Mouse (Mus musculus) heart, postnatal 14 days (tissue): ENCODE results near the gene Ogfod1. TPM values are rescaled to one million over a fixed set of nuclear protein-coding genes. Genes with fewer than 3 reads are reported as not detected.
A peak's percentile ranks its signal among the peaks of the same experiment; 100 is the strongest.

ENCODE experiments used
- DNase-seq, 2 experiments: peaks; one replicate each; pipeline ENCODE4 v3.0.0; 2021 to 2022
- intact Hi-C: fragments of 180-260 bp; cut with DNase I; formaldehyde crosslinking; loops from one replicate; pipeline ENCODE4 v1.15.1; 2025
- total RNA-seq, 2 experiments: library from RNA; stranded (reverse); gene quantifications; 2 replicates each; pipeline ENCODE4 v1.2.3; 2021

Ogfod1 gene
- total RNA-seq, 2 experiments from 2014 or later: 23.0 to 23.9 TPM

GRCm38 (mm10) chr8:94057157-94057854, 20.3 kb downstream of the Ogfod1 start:
- intact Hi-C loops: loop anchor here (5.0 to 10.0 kb wide), 4 partner anchors 80 to 465 kb away; no protein-coding TSS in a partner anchor
- peak; percentile 45 to 74 for DNase-seq

GRCm38 (mm10) chr8:94066121-94066863, 29.3 kb downstream of the Ogfod1 start:
- DNase-seq: no peak
- intact Hi-C loops: no loop called here

- intact Hi-C loops: no loop called here
- DNase-seq: no peak
These were observed 31.8 kb downstream of the Ogfod1 start for GRCm38 (mm10) chr8:94068793-94069192.

- no peak for DNase-seq
- intact Hi-C loops: no loop called here
These were observed 39.6 kb downstream of the Ogfod1 start for GRCm38 (mm10) chr8:94076461-94077192.

GRCm38 (mm10) chr8:94087964-94088363, 51.0 kb downstream of the Ogfod1 start:
- no peak for DNase-seq
- intact Hi-C loops: no loop called here

GRCm38 (mm10) chr8:94089715-94090114, 52.7 kb downstream of the Ogfod1 start:
- intact Hi-C loops: no loop called here
- no peak for DNase-seq

GRCm38 (mm10) chr8:94092848-94093247, 55.9 kb downstream of the Ogfod1 start:
- intact Hi-C loops: no loop called here
- DNase-seq: no peak

- intact Hi-C loops: no loop called here
- DNase-seq: no peak
These were observed 57.3 kb downstream of the Ogfod1 start for GRCm38 (mm10) chr8:94094281-94094680.

- intact Hi-C loops: no loop called here
- peak; percentile 99 to 100 for DNase-seq
These were observed 61.3 kb downstream of the Ogfod1 start, which contains the start of gene Bbs2 for GRCm38 (mm10) chr8:94098081-94098974. Gene Bbs2 (minus strand): TSS chr8:94098928.

- intact Hi-C loops: no loop called here
- no peak for DNase-seq
These were observed 62.0 kb downstream of the Ogfod1 start for GRCm38 (mm10) chr8:94098996-94099395.

GRCm38 (mm10) chr8:94104146-94104545, 67.1 kb downstream of the Ogfod1 start:
- intact Hi-C loops: loop anchor here (5.0 kb wide), 1 partner anchor 93 kb away; no protein-coding TSS in a partner anchor
- DNase-seq: peak in 1 of 2 experiments; percentile 14

- peak; percentile 43 to 65 for DNase-seq
- intact Hi-C loops: no loop called here
These were observed 70.9 kb downstream of the Ogfod1 start for GRCm38 (mm10) chr8:94107871-94108270.

- no peak for DNase-seq
- intact Hi-C loops: no loop called here
These were observed 72.4 kb downstream of the Ogfod1 start for GRCm38 (mm10) chr8:94109396-94109795.

- no peak for DNase-seq
- intact Hi-C loops: no loop called here
These were observed 72.8 kb downstream of the Ogfod1 start for GRCm38 (mm10) chr8:94109835-94110234.

GRCm38 (mm10) chr8:94110526-94111177, 73.7 kb downstream of the Ogfod1 start:
- intact Hi-C loops: no loop called here
- DNase-seq: no peak

- intact Hi-C loops: no loop called here
- no peak for DNase-seq
These were observed 76.4 kb downstream of the Ogfod1 start for GRCm38 (mm10) chr8:94113435-94113834.

GRCm38 (mm10) chr8:94113972-94114371, 77.0 kb downstream of the Ogfod1 start:
- intact Hi-C loops: no loop called here
- no peak for DNase-seq
